In genomic region chr4:139611542-139611953, GRCm38 (mm10) we compare ENCODE assay signal across 8 mouse cellular contexts. TPM values are rescaled to one million over a fixed set of nuclear protein-coding genes. Genes with fewer than 3 reads are reported as not detected.
DNase-seq lines count a peak whose midpoint lies in the region; ATAC-seq and TF ChIP-seq lines count a peak whose summit lies in the region.

No protein-coding gene starts in this region.

- H3K4me3 ChIP-seq in cortical plate, adult 2 months (ENCODE audit: insufficient read depth, low read length) = no peak overlapping the region
- no peak overlapping the region for H3K4me3 ChIP-seq in intestine, embryonic 16.5 days (ENCODE audit: low read length)
- peak overlapping the region; percentile 30 for H3K4me3 ChIP-seq in limb, embryonic 10.5 days
- H3K4me3 ChIP-seq in midbrain, embryonic 13.5 days (replicated peaks) = peak overlapping the region; percentile 18; the same call in 1 of the 2 replicates

- H3K27me3 ChIP-seq in intestine, embryonic 16.5 days (replicated peaks; ENCODE audit: control insufficient read depth, insufficient read depth, low read length) = no peaks in the 10 kb centered on the region
- no peaks in the 10 kb centered on the region for H3K27me3 ChIP-seq in limb, embryonic 10.5 days (ENCODE audit: low read depth, poor library complexity, severe bottlenecking)
- H3K27me3 ChIP-seq in midbrain, embryonic 13.5 days = no peaks in the 10 kb centered on the region

- 0 out of 2 replicates have a peak, but pooled peaks cover 4% of the 10 kb centered on the region for H3K9me3 ChIP-seq in intestine, embryonic 16.5 days (ENCODE audit: control insufficient read depth, low read length)
- peaks cover 5% of the 10 kb centered on the region; the same call in 1 of the 2 replicates for H3K9me3 ChIP-seq in limb, embryonic 10.5 days (replicated peaks)
- peaks cover 7% of the 10 kb centered on the region; the same call in 1 of the 2 replicates for H3K9me3 ChIP-seq in midbrain, embryonic 13.5 days

- 0 out of 2 replicates have a peak, but pooled peaks cover 6% of the 10 kb centered on the region for H3K36me3 ChIP-seq in intestine, embryonic 16.5 days (ENCODE audit: control insufficient read depth, insufficient read depth, low read length)
- peaks cover 80% of the 10 kb centered on the region for H3K36me3 ChIP-seq in limb, embryonic 10.5 days
- peaks cover 37% of the 10 kb centered on the region for H3K36me3 ChIP-seq in midbrain, embryonic 13.5 days

- H3K27ac ChIP-seq in cortical plate, adult 2 months (ENCODE audit: insufficient read depth, low read length) = no peak overlapping the region
- H3K27ac ChIP-seq in intestine, embryonic 16.5 days (ENCODE audit: low read length) = 0 out of 2 replicates have a peak overlapping the region, but pooled peaks have one; percentile 13
- peak overlapping the region; percentile 34; the same call in 1 of the 2 replicates for H3K27ac ChIP-seq in limb, embryonic 10.5 days
- H3K27ac ChIP-seq in midbrain, embryonic 13.5 days = 0 out of 2 replicates have a peak overlapping the region, but pooled peaks have one; percentile 25

- ATAC-seq in intestine, embryonic 16.5 days = peak; percentile 67; the same call in 1 of the 2 replicates
- peak; percentile 64; the same call in 1 of the 2 replicates for ATAC-seq in midbrain, embryonic 13.5 days
- no peak for ATAC-seq in megakaryocyte-erythroid progenitor cell, adult 5-6 weeks (replicated peaks; ENCODE audit: low FRiP score, low TSS enrichment, poor library complexity, severe bottlenecking)

- peaks cover 2% of the 10 kb centered on the region; the same call in 1 of the 2 replicates for H3K4me1 ChIP-seq in cortical plate, adult 2 months (ENCODE audit: control insufficient read depth, insufficient read depth, low read length)
- 0 out of 2 replicates have a peak, but pooled peaks cover 4% of the 10 kb centered on the region for H3K4me1 ChIP-seq in intestine, embryonic 16.5 days (ENCODE audit: control insufficient read depth, insufficient read depth, low read length)
- H3K4me1 ChIP-seq in limb, embryonic 10.5 days = peaks cover 15% of the 10 kb centered on the region
- peaks cover 21% of the 10 kb centered on the region for H3K4me1 ChIP-seq in midbrain, embryonic 13.5 days (replicated peaks)

- TF ChIP-seq CTCF in cortical plate, adult 2 months (IDR thresholded peaks at IDR 0.05; ENCODE audit: extremely low read depth, insufficient read depth, low read length) = peak; percentile 96

- DNase-seq in adrenal gland, adult (ENCODE audit: inconsistent age in 2 of 2, low spot score in 1 of 2) = peak; percentile 76 to 93
- DNase-seq in gastrocnemius, postnatal 4 days (ENCODE audit: low spot score in 2 of 2) = peak; percentile 75 to 85
- peak; percentile 90 for DNase-seq in limb, embryonic 10.5 days (ENCODE audit: low spot score)
- DNase-seq in skeletal muscle tissue, adult 2 months (ENCODE audit: low read depth, low spot score) = peak; percentile 85

- 8% methylated on average over 10 of the region's 10 CpGs for WGBS in intestine, embryonic 16.5 days
- WGBS in limb, embryonic 10.5 days = 5% methylated on average over 10 of the region's 10 CpGs
- 5% methylated on average over 10 of the region's 10 CpGs for WGBS in midbrain, embryonic 13.5 days

- TF ChIP-seq POLR2A in cortical plate, adult 2 months (IDR thresholded peaks at IDR 0.05; ENCODE audit: extremely low read depth, insufficient read depth, low read length) = no peak

- H3K9ac ChIP-seq in intestine, embryonic 16.5 days (ENCODE audit: low read depth, low read length) = no peak overlapping the region
- H3K9ac ChIP-seq in midbrain, embryonic 13.5 days (replicated peaks) = peak overlapping the region; percentile 41; the same call in 1 of the 2 replicates

- 0 out of 2 replicates have a peak overlapping the region, but pooled peaks have one; percentile 6 for H3K4me2 ChIP-seq in intestine, embryonic 16.5 days (ENCODE audit: low read depth, low read length)
- H3K4me2 ChIP-seq in midbrain, embryonic 13.5 days (replicated peaks) = peak overlapping the region; percentile 46

RNA-seq across cellular contexts. Expression of gene Gm21969, which starts 8.6 kb away (rescaled TPM):
- polyA plus RNA-seq in cortical plate, adult 2 months (2012; rRNA removed) = not detected in 2 replicates
- total RNA-seq in gastrocnemius, postnatal 4 days (2021) = not detected
- polyA plus RNA-seq in intestine, embryonic 16.5 days (2015; fragmentation: Nextera tagmentation; extraction: Ambion mirVana) = not detected in 2 replicates
- polyA plus RNA-seq in limb, embryonic 10.5 days (2016; fragmentation: Nextera tagmentation; extraction: Ambion mirVana) = not detected in 2 replicates
- polyA plus RNA-seq in midbrain, embryonic 13.5 days (2015; fragmentation: Nextera tagmentation; extraction: Ambion mirVana) = not detected in 2 replicates
- total RNA-seq in megakaryocyte-erythroid progenitor cell, adult 5-6 weeks (2014; fragmentation: Nextera tagmentation) = not detected in 2 replicates
- total RNA-seq in megakaryocyte-erythroid progenitor cell, adult 5-6 weeks (2017) = not detected in 2 replicates

RNA-seq across cellular contexts. Expression of gene Aldh4a1, which starts 11.1 kb away (rescaled TPM):
- polyA plus RNA-seq in cortical plate, adult 2 months (2012; rRNA removed) = 20.6 and 22.8 TPM in 2 replicates
- 10 to 100 TPM; 26.0 to 34.7 TPM for total RNA-seq in gastrocnemius, postnatal 4 days (2021)
- 13.7 and 17.2 TPM in 2 replicates for polyA plus RNA-seq in intestine, embryonic 16.5 days (2015; fragmentation: Nextera tagmentation; extraction: Ambion mirVana)
- 25.5 and 26.0 TPM in 2 replicates for polyA plus RNA-seq in limb, embryonic 10.5 days (2016; fragmentation: Nextera tagmentation; extraction: Ambion mirVana)
- polyA plus RNA-seq in midbrain, embryonic 13.5 days (2015; fragmentation: Nextera tagmentation; extraction: Ambion mirVana) = 18.0 and 20.0 TPM in 2 replicates
- total RNA-seq in megakaryocyte-erythroid progenitor cell, adult 5-6 weeks (2014; fragmentation: Nextera tagmentation) = 8.0 and 13.2 TPM in 2 replicates
- total RNA-seq in megakaryocyte-erythroid progenitor cell, adult 5-6 weeks (2017) = 9.9 and 13.3 TPM in 2 replicates

RNA-seq across cellular contexts. Expression of gene Tas1r2, which starts 41.8 kb away (rescaled TPM):
- polyA plus RNA-seq in cortical plate, adult 2 months (2012; rRNA removed) = not detected in 2 replicates
- not detected for total RNA-seq in gastrocnemius, postnatal 4 days (2021)
- not detected in 2 replicates for polyA plus RNA-seq in intestine, embryonic 16.5 days (2015; fragmentation: Nextera tagmentation; extraction: Ambion mirVana)
- not detected in 2 replicates for polyA plus RNA-seq in limb, embryonic 10.5 days (2016; fragmentation: Nextera tagmentation; extraction: Ambion mirVana)
- polyA plus RNA-seq in midbrain, embryonic 13.5 days (2015; fragmentation: Nextera tagmentation; extraction: Ambion mirVana) = not detected in 2 replicates
- not detected in 2 replicates for total RNA-seq in megakaryocyte-erythroid progenitor cell, adult 5-6 weeks (2014; fragmentation: Nextera tagmentation)
- not detected in 2 replicates for total RNA-seq in megakaryocyte-erythroid progenitor cell, adult 5-6 weeks (2017)

Comparison
In these comparisons a context has a peak if more than half of its experiments do, and no peak if none do; other contexts are left out.
1. H3K4me3 ChIP-seq: peak in limb, embryonic 10.5 days (single experiment) and midbrain, embryonic 13.5 days (single experiment); none in cortical plate, adult 2 months (single experiment) and intestine, embryonic 16.5 days (single experiment).
2. Peak in every context shown above with its lines, with median percentiles within 50 percentile points of each other: DNase-seq.